Mouse (Mus musculus) ES-E14 (cell line): ENCODE measurements at regions not wholly inside any gene's neighbourhood (a gene's known extent, or its start where the extent isn't known, plus 50 kb on each side); places are given as distances from the start of the nearest gene placed in this dataset.

Experiments used
- HCFC1 ChIP-seq: IDR thresholded peaks from 2 replicates; pipeline ENCODE4 v1.6.1; 2012; ENCODE audit warnings: low read length, inconsistent platforms, borderline replicate concordance; ENCODE audit not compliant: insufficient read depth
- ZC3H11A ChIP-seq: IDR thresholded peaks from 2 replicates; pipeline ENCODE4 v1.6.1; 2012; ENCODE audit warnings: low read depth, mild to moderate bottlenecking, inconsistent platforms, low read length, borderline replicate concordance

DNA sequence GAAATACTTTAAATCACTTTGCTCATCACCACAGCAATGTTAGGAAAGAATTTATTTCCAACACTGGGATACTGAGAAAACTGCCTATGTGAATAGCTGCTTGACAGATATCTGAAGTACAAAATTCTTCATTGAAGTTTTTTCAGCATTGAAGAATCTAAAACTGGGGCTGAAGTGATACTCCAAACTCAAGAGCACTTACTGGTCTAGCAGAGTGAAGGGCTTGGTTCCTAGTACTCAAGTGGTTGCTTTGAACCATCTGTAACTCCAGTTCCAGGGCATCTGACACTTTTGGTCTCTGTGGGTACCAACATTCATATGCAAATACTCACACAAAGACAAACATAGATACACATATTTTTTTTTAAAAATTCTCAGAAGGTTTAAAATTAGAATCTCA, 385.2 kb downstream of the Tex13c3 start:
- TF ChIP-seq ZC3H11A (no peak), HCFC1 (no peak)
